Mouse (Mus musculus): ENCODE data around the gene Grm4. TPM values are rescaled to one million over a fixed set of nuclear protein-coding genes. Genes with fewer than 3 reads are reported as not detected.

Grm4 gene
- polyA plus RNA-seq, 1 experiment: 0.02 TPM

DNA sequence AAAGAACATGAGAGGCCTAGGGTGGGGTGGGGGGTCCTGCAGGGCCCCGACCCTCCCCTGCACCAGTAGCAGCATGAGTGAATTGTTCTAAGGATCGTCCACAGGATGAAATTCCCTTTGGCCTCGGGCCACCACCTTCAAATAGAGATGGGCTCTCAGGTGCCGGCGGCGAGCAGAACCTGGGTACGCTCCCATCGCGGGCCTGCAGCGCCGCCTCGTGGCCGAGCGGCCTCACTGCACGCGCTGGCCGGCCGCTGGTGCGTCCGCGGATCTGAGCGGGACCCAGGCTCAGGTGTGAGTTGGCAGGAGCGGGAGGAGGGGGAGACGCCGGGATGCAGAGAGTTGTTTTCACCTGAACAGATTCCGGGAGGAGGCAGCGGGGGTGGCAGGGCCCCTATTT, 646 bp downstream of the Grm4 start:
- Histone ChIP-seq H3K27me3 (replicated peaks; ENCODE audit: control insufficient read depth, insufficient read depth, low read length) (no peaks in the 10 kb centered on the region), H3K4me3 (ENCODE audit: insufficient read depth, low read depth, low read length) (no peak overlapping the region), H3K4me1 (ENCODE audit: control insufficient read depth, insufficient read depth, low read length) (no peaks in the 10 kb centered on the region), H3K27ac (ENCODE audit: insufficient read depth, low read depth, low read length) (no peak overlapping the region), H3K36me3 (ENCODE audit: control insufficient read depth, insufficient read depth, low read length) (no peaks in the 10 kb centered on the region)
- TF ChIP-seq POLR2A (IDR thresholded peaks at IDR 0.05; ENCODE audit: low read depth, low read length) (no peak), CTCF (conservative IDR thresholded peaks at IDR 0.05; ENCODE audit: insufficient read depth, insufficient read length, low read depth, low read length) (peak; percentile 82)
- DNase-seq: peak; percentile 32
- under 1% methylated on average over 27 of the region's 27 CpGs for WGBS

DNA sequence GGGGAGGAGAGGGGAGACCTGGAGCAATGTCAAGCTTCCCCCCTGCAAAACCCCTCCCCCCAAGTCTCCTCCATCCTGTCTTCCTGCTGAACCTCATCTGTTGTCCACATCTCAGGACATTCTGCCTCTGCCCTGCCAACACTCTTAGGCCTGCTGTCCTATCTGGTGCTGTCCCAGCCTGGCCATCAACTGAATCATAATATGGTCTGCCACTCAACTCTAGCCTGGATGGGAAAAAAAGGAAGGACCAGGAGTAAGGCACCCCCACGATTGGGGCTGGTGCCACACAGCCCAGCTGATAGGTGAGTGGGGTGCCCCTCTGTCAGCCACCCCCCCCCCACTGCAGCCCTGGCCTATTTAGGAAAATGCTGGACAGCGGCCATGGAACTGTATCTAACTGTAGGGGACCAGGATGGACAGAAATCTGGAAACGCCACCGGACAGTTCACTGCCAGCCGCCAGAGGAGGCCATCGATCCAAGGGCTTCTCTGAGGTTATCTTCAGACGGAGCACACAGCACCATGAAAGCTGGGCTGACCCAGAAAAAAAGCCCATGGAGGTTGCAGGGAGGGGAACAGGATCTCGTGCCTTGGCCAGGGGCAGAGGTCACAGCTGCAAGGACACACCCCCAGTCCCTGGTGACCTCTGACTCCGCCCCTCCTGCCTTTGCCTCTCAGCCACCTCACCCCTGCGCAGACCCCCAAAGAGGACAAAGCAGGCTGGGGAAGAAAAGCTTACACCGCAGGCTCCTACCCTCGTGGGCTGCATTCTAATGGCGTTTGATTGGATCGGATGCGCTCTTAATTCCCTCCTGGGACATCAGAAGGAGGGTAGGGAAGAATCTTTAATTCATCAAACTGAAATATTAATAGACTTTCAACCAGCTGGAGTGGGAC, 2.3 kb downstream of the Grm4 start:
- 56% methylated on average over 15 of the region's 15 CpGs for whole genome bisulfite sequencing
- DNase-seq: no peak
- no peak overlapping the region for H3K4me3 ChIP-seq (ENCODE audit: insufficient read depth, low read depth, low read length)
- TF ChIP-seq POLR2A (IDR thresholded peaks at IDR 0.05; ENCODE audit: low read depth, low read length) (no peak), CTCF (conservative IDR thresholded peaks at IDR 0.05; ENCODE audit: insufficient read depth, insufficient read length, low read depth, low read length) (no peak)
- H3K36me3 ChIP-seq (ENCODE audit: control insufficient read depth, insufficient read depth, low read length): no peaks in the 10 kb centered on the region
- H3K4me1 ChIP-seq (ENCODE audit: control insufficient read depth, insufficient read depth, low read length): no peaks in the 10 kb centered on the region
- no peak overlapping the region for H3K27ac ChIP-seq (ENCODE audit: insufficient read depth, low read depth, low read length)
- H3K27me3 ChIP-seq (replicated peaks; ENCODE audit: control insufficient read depth, insufficient read depth, low read length): no peaks in the 10 kb centered on the region

DNA sequence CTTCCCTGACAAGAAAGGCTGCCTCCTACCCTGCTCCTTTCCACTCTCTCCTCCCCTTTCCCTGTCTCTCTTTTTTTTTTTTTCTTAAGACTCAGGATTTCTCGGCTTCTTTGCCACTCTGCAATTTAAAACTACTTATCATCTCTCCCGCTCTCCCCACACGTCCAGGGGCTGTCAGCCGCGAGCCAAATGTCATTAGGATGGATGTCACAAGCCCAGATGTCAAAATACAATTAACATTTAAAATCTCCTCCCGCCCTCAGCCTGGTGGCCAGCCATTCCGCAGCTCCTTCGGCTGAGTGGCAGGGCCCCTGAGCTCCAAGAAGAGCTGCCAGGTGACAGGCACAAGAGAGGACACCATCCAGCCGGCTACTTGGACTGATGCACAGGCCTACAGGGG, 2.9 kb downstream of the Grm4 start:
- H3K4me3 ChIP-seq (ENCODE audit: insufficient read depth, low read depth, low read length): no peak overlapping the region
- DNase-seq: no peak
- H3K27me3 ChIP-seq (replicated peaks; ENCODE audit: control insufficient read depth, insufficient read depth, low read length): 0 out of 2 replicates have a peak, but pooled peaks cover 2% of the 10 kb centered on the region
- 51% methylated on average over 9 of the region's 9 CpGs for WGBS
- TF ChIP-seq POLR2A (IDR thresholded peaks at IDR 0.05; ENCODE audit: low read depth, low read length) (no peak), CTCF (conservative IDR thresholded peaks at IDR 0.05; ENCODE audit: insufficient read depth, insufficient read length, low read depth, low read length) (no peak)
- H3K36me3 ChIP-seq (ENCODE audit: control insufficient read depth, insufficient read depth, low read length): no peaks in the 10 kb centered on the region
- H3K27ac ChIP-seq (ENCODE audit: insufficient read depth, low read depth, low read length): no peak overlapping the region
- no peaks in the 10 kb centered on the region for H3K4me1 ChIP-seq (ENCODE audit: control insufficient read depth, insufficient read depth, low read length)

DNA sequence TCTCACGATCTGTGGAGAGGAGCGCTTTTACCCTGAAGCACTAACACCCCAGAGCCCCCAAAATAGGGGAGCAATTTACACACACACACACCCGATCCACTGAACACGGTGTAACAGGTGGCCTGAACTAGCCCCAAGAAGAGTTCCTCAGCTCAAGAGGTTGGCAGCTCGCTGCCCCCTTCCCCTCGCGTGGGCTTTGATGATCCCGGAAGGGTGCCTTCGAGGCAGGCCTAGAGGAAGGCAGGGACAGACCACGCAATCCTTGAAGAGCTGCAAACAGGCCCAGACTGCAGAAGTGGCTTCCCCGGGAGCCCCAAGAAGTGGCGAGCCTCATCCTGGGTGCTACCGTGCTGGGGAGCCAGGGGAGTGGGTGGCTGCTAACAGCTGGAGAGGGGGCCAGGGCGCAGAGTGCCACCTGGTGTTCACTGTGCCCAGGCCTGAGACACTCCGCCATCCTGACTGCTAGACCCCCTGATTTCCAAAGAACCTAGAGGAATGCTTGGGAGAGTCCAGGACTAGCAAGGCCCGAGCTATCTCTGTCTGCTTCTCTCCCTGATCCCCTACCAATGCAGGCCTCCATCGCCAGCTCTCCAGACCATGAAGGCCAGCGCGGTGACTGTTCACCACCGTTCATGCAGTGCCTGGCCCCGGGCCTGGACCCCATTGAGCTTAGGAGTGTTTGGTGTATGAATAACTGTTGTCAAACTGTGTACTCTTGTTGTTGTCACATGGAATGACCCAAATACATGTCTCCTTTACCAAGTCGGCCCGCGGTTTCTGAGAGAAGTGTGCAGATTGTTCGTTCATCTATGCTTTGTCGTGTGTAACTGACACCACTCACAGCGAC, 7.1 kb downstream of the Grm4 start:
- Histone ChIP-seq H3K27ac (ENCODE audit: insufficient read depth, low read depth, low read length) (no peak overlapping the region), H3K36me3 (ENCODE audit: control insufficient read depth, insufficient read depth, low read length) (no peaks in the 10 kb centered on the region), H3K4me1 (ENCODE audit: control insufficient read depth, insufficient read depth, low read length) (no peaks in the 10 kb centered on the region), H3K4me3 (ENCODE audit: insufficient read depth, low read depth, low read length) (no peak overlapping the region), H3K27me3 (replicated peaks; ENCODE audit: control insufficient read depth, insufficient read depth, low read length) (peaks cover 5% of the 10 kb centered on the region)
- WGBS: 38% methylated on average over 27 of the region's 27 CpGs
- TF ChIP-seq POLR2A (IDR thresholded peaks at IDR 0.05; ENCODE audit: low read depth, low read length): no peak
- TF ChIP-seq CTCF (conservative IDR thresholded peaks at IDR 0.05; ENCODE audit: insufficient read depth, insufficient read length, low read depth, low read length): no peak
- DNase-seq: no peak

DNA sequence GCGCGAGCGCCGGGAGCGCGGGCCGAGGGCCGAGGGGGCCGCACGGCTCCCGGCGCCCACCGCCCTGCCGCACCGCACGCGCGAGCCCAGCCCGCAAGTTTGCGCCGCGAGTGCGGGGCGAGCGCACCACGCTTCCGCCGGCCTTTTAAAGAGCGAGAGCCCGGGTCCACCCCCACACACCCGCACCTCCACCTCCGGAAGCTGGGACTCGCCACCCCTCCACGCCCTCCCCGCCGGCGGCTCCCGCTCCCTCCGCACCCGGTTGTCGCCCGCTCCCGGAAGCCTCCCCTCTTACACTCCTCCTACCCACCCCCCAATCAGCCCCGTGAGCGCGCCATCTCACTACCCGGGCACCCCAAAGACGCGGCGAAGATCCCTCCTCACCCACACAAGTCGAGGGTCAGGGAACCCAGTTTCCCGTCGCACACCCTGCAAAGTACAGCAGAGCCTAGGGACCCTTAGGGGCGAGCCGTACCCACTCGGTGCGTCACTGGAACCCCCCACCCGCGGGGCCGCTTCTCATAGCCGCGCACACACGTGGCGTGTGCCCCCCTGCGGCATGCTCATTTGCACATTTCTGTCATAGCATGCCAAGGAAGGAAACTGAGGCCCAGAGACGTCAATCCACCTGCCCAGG, 7.8 kb downstream of the Grm4 start:
- 2% methylated on average over 66 of the region's 66 CpGs for whole genome bisulfite sequencing
- no peak for TF ChIP-seq POLR2A (IDR thresholded peaks at IDR 0.05; ENCODE audit: low read depth, low read length)
- TF ChIP-seq CTCF (conservative IDR thresholded peaks at IDR 0.05; ENCODE audit: insufficient read depth, insufficient read length, low read depth, low read length): no peak
- peaks cover 5% of the 10 kb centered on the region for H3K27me3 ChIP-seq (replicated peaks; ENCODE audit: control insufficient read depth, insufficient read depth, low read length)
- H3K4me1 ChIP-seq (ENCODE audit: control insufficient read depth, insufficient read depth, low read length): no peaks in the 10 kb centered on the region
- H3K4me3 ChIP-seq (ENCODE audit: insufficient read depth, low read depth, low read length): peak overlapping the region; percentile 16; the same call in 1 of the 2 replicates
- no peaks in the 10 kb centered on the region for H3K36me3 ChIP-seq (ENCODE audit: control insufficient read depth, insufficient read depth, low read length)
- DNase-seq: no peak
- H3K27ac ChIP-seq (ENCODE audit: insufficient read depth, low read depth, low read length): no peak overlapping the region

DNA sequence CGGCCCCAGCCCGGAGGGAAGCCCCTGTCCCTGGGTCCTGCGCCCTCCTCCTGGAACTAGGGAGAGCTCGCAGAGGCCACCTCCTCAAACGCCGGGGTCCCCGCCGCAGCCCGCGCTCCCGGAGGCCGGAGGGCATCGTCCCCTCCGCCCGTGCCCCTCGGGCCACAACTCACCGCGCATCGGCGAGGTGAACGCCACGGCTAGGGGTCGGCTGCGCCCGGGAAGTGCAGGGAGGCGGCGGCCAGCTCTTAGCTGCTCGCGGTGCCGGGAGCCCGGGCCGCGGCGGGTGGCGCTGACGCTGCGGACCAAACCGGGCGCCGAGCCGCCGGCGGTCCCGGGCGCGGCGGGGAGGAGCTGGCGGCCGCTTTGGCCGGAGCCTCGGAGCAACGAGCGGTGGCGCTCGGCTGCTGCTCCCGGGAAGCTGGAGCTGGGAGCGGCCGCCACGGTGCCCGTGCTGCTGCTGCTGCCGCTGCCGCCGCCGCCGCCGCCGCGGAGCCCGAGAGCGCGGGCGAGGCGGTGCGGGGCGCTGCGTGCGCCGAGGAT, 8.5 kb downstream of the Grm4 start:
- Histone ChIP-seq H3K27ac (ENCODE audit: insufficient read depth, low read depth, low read length) (no peak overlapping the region), H3K4me1 (ENCODE audit: control insufficient read depth, insufficient read depth, low read length) (no peaks in the 10 kb centered on the region), H3K36me3 (ENCODE audit: control insufficient read depth, insufficient read depth, low read length) (no peaks in the 10 kb centered on the region), H3K4me3 (ENCODE audit: insufficient read depth, low read depth, low read length) (peak overlapping the region; percentile 16; the same call in 1 of the 2 replicates), H3K27me3 (replicated peaks; ENCODE audit: control insufficient read depth, insufficient read depth, low read length) (peaks cover 5% of the 10 kb centered on the region)
- 5% methylated on average over 68 of the region's 78 CpGs for WGBS
- TF ChIP-seq POLR2A (IDR thresholded peaks at IDR 0.05; ENCODE audit: low read depth, low read length): no peak
- TF ChIP-seq CTCF (conservative IDR thresholded peaks at IDR 0.05; ENCODE audit: insufficient read depth, insufficient read length, low read depth, low read length): no peak
- peak; percentile 16 for DNase-seq

Measured in kidney, adult 2 months (tissue).